Mouse (Mus musculus) lung, postnatal 10 days (tissue): ENCODE results near the gene Tmem41a.

Source experiments
- DNase-seq: peaks from one replicate; pipeline ENCODE4 v3.0.0; 2021

Gene Tmem41a

DNA sequence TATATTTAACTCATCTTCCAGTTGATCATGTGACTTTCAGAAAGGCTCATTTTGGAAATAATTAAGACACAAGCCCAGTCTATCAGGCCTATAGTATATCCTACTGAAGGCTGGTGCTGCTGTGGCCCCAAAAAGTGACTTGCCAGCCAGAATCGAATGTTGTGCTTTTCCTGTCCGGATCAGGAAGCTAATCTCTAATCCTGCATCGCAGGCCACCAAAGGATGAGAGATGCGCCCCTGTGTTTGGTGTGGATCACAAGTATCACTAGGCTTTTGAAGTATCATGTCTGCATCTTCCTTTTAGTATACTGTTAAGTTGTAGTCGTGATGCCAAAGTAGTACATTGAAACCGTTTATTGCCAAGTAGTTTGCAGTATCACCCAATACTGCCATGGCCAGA, 53.5 kb downstream of the Tmem41a start:
- no peak for DNase-seq

DNA sequence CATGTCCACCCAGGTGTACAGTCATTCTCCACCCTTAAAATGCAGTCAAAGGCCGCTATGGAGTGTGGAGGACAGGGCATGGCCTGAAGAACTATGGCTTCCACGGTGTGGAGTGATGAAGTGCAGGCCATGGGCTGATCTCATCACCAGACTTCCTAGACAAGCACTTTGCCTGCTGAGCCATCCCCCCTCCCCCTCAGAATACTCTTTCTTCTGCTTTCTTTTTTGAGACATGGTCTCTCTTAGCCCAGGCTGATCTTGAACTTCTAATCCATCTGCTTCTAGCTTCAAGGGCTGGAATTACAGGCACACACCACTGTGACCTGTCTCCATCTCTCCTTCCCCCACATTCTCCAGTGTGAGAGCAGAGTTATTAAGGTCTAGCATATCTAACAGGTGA, 59.8 kb downstream of the Tmem41a start:
- no peak for DNase-seq
